Mouse (Mus musculus): ENCODE data around the gene Ddx58.
A peak's percentile ranks its signal among the peaks of the same experiment; 100 is the strongest.

- TF ChIP-seq CTCF (IDR thresholded peaks at IDR 0.05; ENCODE audit: extremely low read depth, insufficient read depth, low read length) (peak; percentile 70), POLR2A (IDR thresholded peaks at IDR 0.05; ENCODE audit: extremely low read depth, insufficient read depth, low read length) (no peak)
Observed at GRCm38 (mm10) chr4:40285582-40285981, 46.0 kb upstream of the Ddx58 start.

Measured in cortical plate, adult 2 months (tissue).